In genomic region chr2:33887328-33888099, GRCm38 (mm10) we compare ENCODE assay signal across 8 mouse cellular contexts. TPM values are rescaled to one million over a fixed set of nuclear protein-coding genes. Genes with fewer than 3 reads are reported as not detected.
DNase-seq lines count a peak whose midpoint lies in the region; ATAC-seq lines count a peak whose summit lies in the region.

TSS of gene Mvb12b (minus strand) at chr2:33887946.

- peak; percentile 71 for ATAC-seq in frontal cortex, adult (ENCODE audit: low TSS enrichment)
- ATAC-seq in common myeloid progenitor, adult 5-6 weeks (replicated peaks; ENCODE audit: low read depth, poor library complexity, severe bottlenecking) = peak; percentile 27; the same call in 1 of the 2 replicates

- no peak for DNase-seq in frontal cortex, postnatal 10 days (ENCODE audit: low spot score in 2 of 2)
- DNase-seq in gastrocnemius, postnatal 10 days = peak; percentile 69
- peak; percentile 66 for DNase-seq in induced T-regulatory cell, adult 2 months (ENCODE audit: low read depth)
- peak; percentile 48 to 68 for DNase-seq in left cerebral cortex, postnatal 25 days (ENCODE audit: low spot score in 2 of 2)
- peak; percentile 74 for DNase-seq in midbrain, embryonic 10.5 days (ENCODE audit: low spot score)
- DNase-seq in right cerebral cortex, postnatal 36 days (ENCODE audit: low spot score in 2 of 2) = peak; percentile 21 to 32

- WGBS in midbrain, embryonic 10.5 days = 2% methylated on average over 67 of the region's 67 CpGs

- H3K4me3 ChIP-seq in midbrain, embryonic 10.5 days = peak within 1 kb of the TSS; percentile 95

- H3K9me3 ChIP-seq in midbrain, embryonic 10.5 days (replicated peaks) = 0 out of 2 replicates have a peak, but pooled peaks cover 3% of the 10 kb centered on the region

- no peaks in the 10 kb centered on the region for H3K36me3 ChIP-seq in midbrain, embryonic 10.5 days

- peaks cover 7% of the 10 kb centered on the region; the same call in 1 of the 2 replicates for H3K27me3 ChIP-seq in midbrain, embryonic 10.5 days (ENCODE audit: low read depth, poor library complexity, severe bottlenecking)

- peaks cover 42% of the 10 kb centered on the region for H3K4me1 ChIP-seq in midbrain, embryonic 10.5 days

- peak within 1 kb of the TSS; percentile 98 for H3K27ac ChIP-seq in midbrain, embryonic 10.5 days (replicated peaks)

- intact Hi-C loops in left cerebral cortex, postnatal 25 days (cut with DNase I) = no loop called here

RNA-seq across cellular contexts. Expression of gene Mvb12b, which starts in this region (rescaled TPM):
- total RNA-seq in common myeloid progenitor, adult 5-6 weeks (2017) = 19.5 and 25.3 TPM in 2 replicates
- 10 to 100 TPM; 27.8 to 28.6 TPM for total RNA-seq in gastrocnemius, postnatal 10 days (2021)
- 10 to 100 TPM; 83.9 to 86.7 TPM for total RNA-seq in left cerebral cortex, postnatal 25 days (2021)
- polyA plus RNA-seq in midbrain, embryonic 10.5 days (2016; fragmentation: Nextera tagmentation; extraction: Ambion mirVana) = 19.0 and 23.5 TPM in 2 replicates

Comparison
In these comparisons a context has a peak if more than half of its experiments do, and no peak if none do; other contexts are left out.
1. DNase-seq: peak in gastrocnemius, postnatal 10 days (single experiment), induced T-regulatory cell, adult 2 months (single experiment), left cerebral cortex, postnatal 25 days (2 of 2), midbrain, embryonic 10.5 days (single experiment) and right cerebral cortex, postnatal 36 days (2 of 2); none in frontal cortex, postnatal 10 days (0 of 2).